Mouse (Mus musculus) heart, embryonic 10.5 days (tissue): ENCODE measurements around the gene Rnaseh2c. TPM values are rescaled to one million over a fixed set of nuclear protein-coding genes. Genes with fewer than 3 reads are reported as not detected.

ENCODE experiments used
- DNase-seq: peaks from one replicate; pipeline ENCODE4 v3.0.0-alpha.2; 2017; ENCODE audit warnings: low spot score
- H3K27ac ChIP-seq: fragments of 300-500 bp; sonication (generic); 2 replicates; pipeline ENCODE4 v1.5.1; 2016; ENCODE audit warnings: mild to moderate bottlenecking
- H3K27me3 ChIP-seq: fragments of 300-500 bp; sonication (generic); 2 replicates; pipeline ENCODE4 v1.6.1; 2016; ENCODE audit warnings: mild to moderate bottlenecking; ENCODE audit not compliant: poor library complexity, insufficient read depth, severe bottlenecking
- H3K36me3 ChIP-seq: fragments of 300-500 bp; sonication (generic); 2 replicates; pipeline ENCODE4 v1.6.1; 2016; ENCODE audit warnings: mild to moderate bottlenecking, moderate library complexity
- H3K4me1 ChIP-seq: fragments of 300-500 bp; sonication (generic); 2 replicates; pipeline ENCODE4 v1.6.1; 2016; ENCODE audit warnings: mild to moderate bottlenecking
- H3K4me3 ChIP-seq: fragments of 300-500 bp; sonication (generic); 2 replicates; pipeline ENCODE4 v1.5.1; 2016; ENCODE audit warnings: mild to moderate bottlenecking, moderate library complexity
- H3K9me3 ChIP-seq: fragments of 300-500 bp; sonication (generic); 2 replicates; pipeline ENCODE4 v1.6.1; 2016; ENCODE audit warnings: mild to moderate bottlenecking, moderate library complexity
- WGBS: fragments of 180-500 bp; shearing (Covaris S2); methylation state at CpG from one replicate; pipeline ENCODE4 v1.1.7; 2016; 5-methylcytosine and 5-hydroxymethylcytosine counted together
- polyA plus RNA-seq: library from polyadenylated mRNA; unstranded; fragments of >200 nt; fragmentation: Nextera tagmentation; extraction: Ambion mirVana; gene quantifications from 2 replicates; pipeline ENCODE4 v1.2.1, GENCODE M21; 2016

The Rnaseh2c gene
- polyA plus RNA-seq, 1 experiment from 2014 or later: 142 TPM

DNA sequence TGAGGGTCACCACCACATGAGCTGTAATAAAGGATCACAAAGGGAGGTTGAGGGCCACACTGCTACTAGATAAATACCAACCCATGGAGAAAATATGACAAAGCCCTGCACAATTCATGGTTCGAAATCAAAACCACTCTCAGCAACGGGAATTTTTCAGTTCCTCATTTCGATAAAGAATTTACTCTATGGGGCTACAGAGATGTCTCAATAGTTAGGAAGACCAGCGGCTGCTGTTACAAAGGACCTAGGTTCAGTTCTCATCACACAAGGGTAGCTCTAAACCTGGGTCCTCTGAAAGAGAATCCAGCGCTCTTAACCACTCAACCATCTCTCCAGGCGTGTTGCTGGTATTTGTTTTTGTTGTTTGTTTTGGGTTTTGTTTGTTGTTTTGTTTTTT, 9.8 kb upstream of the Rnaseh2c start:
- Histone ChIP-seq H3K36me3 (no peaks in the 10 kb centered on the region), H3K4me1 (no peaks in the 10 kb centered on the region), H3K4me3 (no peak overlapping the region), H3K27me3 (peaks cover 4% of the 10 kb centered on the region), H3K9me3 (no peaks in the 10 kb centered on the region), H3K27ac (no peak overlapping the region)
- 81% methylated on average over 6 of the region's 6 CpGs for WGBS
- no peak for DNase-seq

DNA sequence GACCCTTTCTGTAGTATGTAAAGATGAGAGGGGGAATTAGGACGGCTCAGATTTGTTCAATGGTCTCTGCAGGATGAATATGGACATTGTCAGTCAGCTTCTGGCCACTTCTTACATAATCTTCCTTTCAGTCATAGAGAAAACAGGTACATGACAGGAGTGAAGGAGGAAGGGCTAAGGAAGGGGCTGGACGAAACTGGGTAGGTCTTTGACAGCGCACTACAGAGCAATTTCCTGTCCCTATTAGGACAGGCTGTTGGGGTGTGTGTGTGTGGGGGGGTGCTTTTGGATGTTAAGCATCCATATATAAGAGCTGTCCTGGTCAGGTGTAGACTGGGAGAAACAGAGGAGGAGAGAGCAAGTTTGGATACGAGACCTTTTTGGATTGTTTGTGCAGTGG, 2.4 kb upstream of the Rnaseh2c start:
- no peak overlapping the region for H3K27ac ChIP-seq
- H3K9me3 ChIP-seq: no peaks in the 10 kb centered on the region
- H3K27me3 ChIP-seq: peaks cover 4% of the 10 kb centered on the region
- no peak overlapping the region for H3K4me3 ChIP-seq
- H3K4me1 ChIP-seq: peaks cover 13% of the 10 kb centered on the region
- 70% methylated on average over 4 of the region's 4 CpGs for WGBS
- DNase-seq: no peak
- peaks cover 16% of the 10 kb centered on the region for H3K36me3 ChIP-seq

DNA sequence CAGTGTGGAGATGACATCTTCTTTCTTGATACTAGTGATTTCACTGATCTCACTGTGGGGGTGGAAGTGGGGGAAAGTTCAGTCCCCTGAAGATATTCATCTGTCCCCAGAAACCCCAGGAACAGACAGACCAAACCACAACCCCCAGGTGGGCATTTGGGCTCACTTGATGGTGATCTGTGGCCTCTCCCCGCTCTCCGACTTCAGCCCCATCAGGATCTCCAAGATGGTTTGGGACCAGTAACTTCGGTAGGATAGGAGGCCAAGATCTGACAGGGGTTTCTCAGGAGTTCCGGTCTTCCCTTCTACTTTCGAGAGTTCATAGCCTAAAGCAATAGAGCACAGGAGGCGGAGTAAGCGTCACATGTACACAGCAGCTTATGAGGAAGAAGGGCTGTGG, 2.0 kb downstream of the Rnaseh2c start:
- peaks cover 23% of the 10 kb centered on the region for H3K4me1 ChIP-seq
- DNase-seq: no peak
- 91% methylated on average over 7 of the region's 7 CpGs for WGBS
- H3K9me3 ChIP-seq: no peaks in the 10 kb centered on the region
- H3K4me3 ChIP-seq: 0 out of 2 replicates have a peak overlapping the region, but pooled peaks have one; percentile 3
- H3K27ac ChIP-seq: no peak overlapping the region
- H3K27me3 ChIP-seq: no peaks in the 10 kb centered on the region
- peaks cover 61% of the 10 kb centered on the region for H3K36me3 ChIP-seq

DNA sequence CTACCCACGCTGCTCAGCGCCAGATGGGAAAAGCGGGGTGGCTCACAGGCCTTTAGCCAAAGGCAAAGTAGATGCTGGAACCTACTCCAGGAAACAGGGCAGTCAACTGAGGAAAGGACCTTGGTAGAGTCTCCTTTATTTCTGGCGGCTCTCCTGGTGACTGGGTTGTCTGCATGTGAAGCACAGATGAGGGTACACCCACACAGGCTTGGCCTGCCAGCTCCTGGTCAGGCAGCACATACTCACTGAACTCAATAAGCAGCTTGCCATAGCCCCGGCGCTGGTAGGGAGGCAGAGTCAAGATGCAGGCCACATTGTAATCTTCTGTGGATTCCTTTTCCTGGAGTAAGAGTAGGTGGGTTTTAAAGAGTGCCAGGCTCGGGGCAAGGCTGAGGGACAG, 3.5 kb downstream of the Rnaseh2c start:
- no peak for DNase-seq
- H3K9me3 ChIP-seq: no peaks in the 10 kb centered on the region
- peaks cover 64% of the 10 kb centered on the region for H3K36me3 ChIP-seq
- H3K4me1 ChIP-seq: peaks cover 32% of the 10 kb centered on the region
- H3K27ac ChIP-seq: no peak overlapping the region
- WGBS: 90% methylated on average over 7 of the region's 7 CpGs
- H3K4me3 ChIP-seq: no peak overlapping the region
- H3K27me3 ChIP-seq: no peaks in the 10 kb centered on the region

- no peak overlapping the region for H3K27ac ChIP-seq
- H3K4me3 ChIP-seq: no peak overlapping the region
- peaks cover 40% of the 10 kb centered on the region for H3K4me1 ChIP-seq
- H3K27me3 ChIP-seq: no peaks in the 10 kb centered on the region
- no peak for DNase-seq
- WGBS: 79% methylated on average over 8 of the region's 8 CpGs
- H3K36me3 ChIP-seq: peaks cover 64% of the 10 kb centered on the region
- H3K9me3 ChIP-seq: no peaks in the 10 kb centered on the region
These were observed 4.5 kb downstream of the Rnaseh2c start for GRCm38 (mm10) chr19:5606196-5606595.

GRCm38 (mm10) chr19:5607705-5608410, 6.2 kb downstream of the Rnaseh2c start:
- 95% methylated on average over 26 of the region's 26 CpGs for WGBS

DNA sequence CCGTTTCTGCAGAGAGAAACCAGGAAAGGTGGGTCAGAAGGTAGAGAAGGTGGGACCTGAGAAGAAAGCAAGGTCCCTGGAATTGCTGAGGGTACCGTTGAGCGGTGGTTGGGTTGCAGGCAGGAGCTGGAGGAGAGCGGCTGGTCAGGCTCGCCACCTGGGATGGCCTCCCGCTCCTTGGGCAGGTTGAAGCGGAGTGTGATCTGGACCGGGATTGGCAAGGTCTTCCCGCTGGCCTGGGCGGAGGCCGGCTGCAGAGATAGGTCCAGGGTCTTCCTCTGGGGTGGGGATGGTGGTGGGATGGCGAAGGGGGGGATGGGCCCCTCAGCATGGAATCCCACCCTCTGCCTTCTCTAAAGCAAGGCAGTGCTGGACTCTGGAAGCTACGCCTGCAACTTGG, 7.0 kb downstream of the Rnaseh2c start:
- Histone ChIP-seq H3K9me3 (no peaks in the 10 kb centered on the region), H3K36me3 (peaks cover 53% of the 10 kb centered on the region), H3K4me3 (peak overlapping the region; percentile 90), H3K4me1 (peaks cover 27% of the 10 kb centered on the region), H3K27ac (peak overlapping the region; percentile 99; the same call in 1 of the 2 replicates), H3K27me3 (no peaks in the 10 kb centered on the region)
- WGBS: 94% methylated on average over 13 of the region's 13 CpGs
- DNase-seq: no peak

More at GRCm38 (mm10) chr19:5607705-5608410, 6.2 kb downstream of the Rnaseh2c start:
- DNase-seq: no peak
- Histone ChIP-seq H3K4me1 (peaks cover 33% of the 10 kb centered on the region), H3K36me3 (peaks cover 62% of the 10 kb centered on the region), H3K27me3 (no peaks in the 10 kb centered on the region), H3K9me3 (no peaks in the 10 kb centered on the region), H3K27ac (no peak overlapping the region), H3K4me3 (no peak overlapping the region)

DNA sequence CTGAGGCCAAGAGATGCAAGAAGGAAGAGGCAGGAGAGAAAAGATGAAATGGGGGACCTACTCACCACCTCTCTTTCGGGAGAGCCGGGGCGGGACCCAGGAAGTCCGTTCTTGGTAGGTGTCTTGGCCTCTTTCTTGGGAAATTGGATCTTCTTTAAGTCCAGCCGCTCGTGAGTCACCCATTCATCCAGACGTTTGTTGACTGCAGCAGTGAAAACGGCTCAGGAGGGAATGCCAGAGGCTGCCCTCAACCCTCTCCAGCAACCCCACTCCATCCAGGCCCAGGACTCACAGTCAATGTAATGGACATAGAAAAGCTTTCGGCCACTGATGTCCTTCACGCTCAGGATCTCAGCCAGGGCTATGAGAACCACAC, 7.5 kb downstream of the Rnaseh2c start:
- peaks cover 27% of the 10 kb centered on the region for H3K4me1 ChIP-seq
- H3K9me3 ChIP-seq: no peaks in the 10 kb centered on the region
- no peak for DNase-seq
- no peaks in the 10 kb centered on the region for H3K27me3 ChIP-seq
- H3K4me3 ChIP-seq: peak overlapping the region; percentile 90
- peaks cover 49% of the 10 kb centered on the region for H3K36me3 ChIP-seq
- WGBS: 64% methylated on average over 10 of the region's 10 CpGs
- peak overlapping the region; percentile 99 for H3K27ac ChIP-seq

GRCm38 (mm10) chr19:5609547-5610404, 8.1 kb downstream of the Rnaseh2c start, which contains the start of gene Kat5:
Gene Kat5 (minus strand): TSS chr19:5610237.
- H3K4me1 ChIP-seq: peaks cover 27% of the 10 kb centered on the region
- H3K36me3 ChIP-seq: peaks cover 42% of the 10 kb centered on the region
- H3K27me3 ChIP-seq: no peaks in the 10 kb centered on the region
- H3K27ac ChIP-seq: peak within 1 kb of the TSS; percentile 99
- peak within 1 kb of the TSS; percentile 90 for H3K4me3 ChIP-seq
- peak; percentile 96 for DNase-seq
- no peaks in the 10 kb centered on the region for H3K9me3 ChIP-seq
- WGBS: 1% methylated on average over 55 of the region's 55 CpGs

- no peak for DNase-seq
- Histone ChIP-seq H3K36me3 (peaks cover 21% of the 10 kb centered on the region), H3K9me3 (no peaks in the 10 kb centered on the region), H3K4me3 (no peak overlapping the region), H3K4me1 (peaks cover 24% of the 10 kb centered on the region), H3K27me3 (no peaks in the 10 kb centered on the region), H3K27ac (no peak overlapping the region)
- WGBS: 77% methylated on average over 1 of the region's 1 CpGs
These were observed 10.3 kb downstream of the Rnaseh2c start for GRCm38 (mm10) chr19:5611973-5612372.

DNA sequence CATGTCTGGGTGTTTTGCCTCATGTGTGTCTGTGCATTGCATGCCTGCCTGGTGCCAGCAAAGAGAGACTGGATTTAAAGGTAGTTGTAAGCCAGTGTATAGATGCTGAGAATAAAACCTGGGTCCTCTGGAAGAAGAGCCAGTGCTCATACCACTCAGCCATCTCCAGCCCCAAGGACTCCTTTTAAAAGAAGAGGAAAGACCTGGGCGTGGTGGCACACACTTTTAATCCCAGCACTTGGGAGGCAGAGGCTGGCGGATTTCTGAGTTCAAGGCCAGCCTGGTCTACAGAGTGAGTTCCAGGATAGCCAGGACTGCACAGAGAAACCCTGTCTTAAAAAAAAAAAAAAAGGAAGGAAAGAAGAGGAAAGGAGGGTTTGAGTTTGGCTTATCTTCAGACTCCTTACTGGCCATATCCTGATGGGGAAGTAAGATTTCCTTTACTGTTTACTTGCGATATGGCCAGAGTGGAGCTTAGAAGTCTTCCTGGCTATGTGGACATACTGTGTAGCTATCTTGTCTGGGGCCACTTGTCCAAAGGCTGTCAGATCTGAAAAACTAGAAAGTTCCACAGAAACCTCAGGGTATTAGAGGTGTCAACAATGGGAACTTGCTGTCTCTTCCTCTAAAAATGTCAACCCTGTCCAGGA, 11.2 kb downstream of the Rnaseh2c start:
- H3K4me1 ChIP-seq: peaks cover 24% of the 10 kb centered on the region
- H3K27ac ChIP-seq: no peak overlapping the region
- DNase-seq: no peak
- no peaks in the 10 kb centered on the region for H3K9me3 ChIP-seq
- no peaks in the 10 kb centered on the region for H3K27me3 ChIP-seq
- WGBS: 51% methylated on average over 3 of the region's 3 CpGs
- no peak overlapping the region for H3K4me3 ChIP-seq
- H3K36me3 ChIP-seq: peaks cover 11% of the 10 kb centered on the region

DNA sequence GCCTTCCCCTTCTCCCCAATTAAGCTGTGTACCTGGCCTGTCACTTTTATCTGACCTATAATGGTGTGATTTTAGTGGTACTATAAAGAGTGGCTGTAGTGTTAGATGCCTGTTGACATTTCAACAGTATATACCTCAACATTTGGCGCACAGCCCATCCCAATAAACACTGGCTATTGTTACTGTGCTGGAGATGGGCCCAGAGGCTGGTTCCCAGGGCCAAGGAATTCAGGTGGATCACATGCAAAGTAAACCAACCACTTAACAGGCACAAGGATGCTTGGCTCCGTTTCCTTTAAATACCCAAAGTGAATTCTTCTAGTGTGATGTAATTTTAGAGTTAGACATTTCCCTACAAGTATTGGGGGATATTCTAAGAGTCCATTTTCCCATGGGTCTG, 13.3 kb downstream of the Rnaseh2c start:
- Histone ChIP-seq H3K27ac (no peak overlapping the region), H3K4me3 (no peak overlapping the region), H3K27me3 (no peaks in the 10 kb centered on the region), H3K36me3 (no peaks in the 10 kb centered on the region), H3K9me3 (no peaks in the 10 kb centered on the region), H3K4me1 (peaks cover 9% of the 10 kb centered on the region; the same call in 1 of the 2 replicates)
- WGBS: 79% methylated on average over 2 of the region's 2 CpGs
- no peak for DNase-seq

DNA sequence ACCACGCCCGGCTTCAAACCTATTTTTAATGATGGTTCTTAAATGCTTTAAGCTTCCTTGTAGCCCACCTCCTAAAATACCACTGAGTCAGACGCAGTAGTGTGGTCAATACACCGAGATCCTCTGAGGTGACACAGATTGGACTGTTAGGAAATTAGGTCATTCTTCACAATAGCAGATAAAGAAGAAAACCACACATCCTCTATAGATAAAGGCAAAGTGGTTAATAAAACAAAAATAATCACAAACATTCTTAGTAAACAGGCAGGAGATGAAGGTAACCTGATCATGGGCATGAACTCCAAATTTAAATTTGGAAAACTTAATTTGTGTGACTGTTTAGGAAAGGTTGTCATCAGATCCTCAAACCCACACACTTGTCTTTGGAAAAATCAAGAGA, 18.3 kb downstream of the Rnaseh2c start:
- Histone ChIP-seq H3K27ac (no peak overlapping the region), H3K9me3 (no peaks in the 10 kb centered on the region), H3K4me1 (no peaks in the 10 kb centered on the region), H3K36me3 (no peaks in the 10 kb centered on the region), H3K4me3 (no peak overlapping the region), H3K27me3 (no peaks in the 10 kb centered on the region)
- 68% methylated on average over 4 of the region's 4 CpGs for WGBS
- no peak for DNase-seq
